ENCODE assay signal across 7 mouse cellular contexts in the genomic region with DNA sequence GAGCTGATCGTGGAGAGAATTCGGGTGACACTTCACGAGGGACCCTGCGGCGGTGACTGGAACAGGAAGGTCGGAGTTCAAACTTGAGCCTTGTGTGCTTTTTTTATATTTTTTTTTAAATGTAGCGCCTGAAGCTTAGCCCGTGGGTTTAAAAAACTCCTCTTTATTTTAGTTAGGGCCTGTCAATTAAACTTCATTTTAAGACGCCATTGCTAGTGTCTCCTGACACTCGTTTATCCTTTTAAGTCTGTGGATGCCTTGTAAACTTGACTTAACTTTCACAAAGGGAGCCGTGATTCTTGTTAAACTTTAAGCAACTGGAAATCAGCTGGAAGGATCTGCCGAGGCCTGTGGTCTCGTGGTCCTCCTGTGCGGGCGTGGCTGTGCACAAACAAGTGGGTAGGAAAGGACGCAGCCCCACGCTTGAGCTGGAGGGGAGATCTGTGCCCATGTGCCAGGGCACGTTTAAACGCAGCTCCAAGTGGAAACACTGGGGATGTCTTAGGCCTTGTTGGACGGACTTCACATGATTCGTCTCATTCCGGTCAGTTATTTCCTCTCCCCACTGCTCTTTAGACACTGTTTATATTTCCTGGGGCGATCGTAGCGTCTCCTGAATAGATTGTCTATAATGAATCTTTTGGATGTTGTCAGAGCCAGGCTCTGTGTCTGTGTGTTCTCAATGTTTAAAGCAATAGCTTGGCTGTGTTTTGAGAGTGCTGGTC. TPM values are rescaled to one million over a fixed set of nuclear protein-coding genes. Genes with fewer than 3 reads are reported as not detected.
DNase-seq lines count a peak whose midpoint lies in the region; ATAC-seq and TF ChIP-seq lines count a peak whose summit lies in the region.

No protein-coding gene starts in this region.

- no peak overlapping the region for H3K27ac ChIP-seq in CH12.LX (ENCODE audit: insufficient read depth, low read depth)
- H3K27ac ChIP-seq in heart, embryonic 11.5 days (ENCODE audit: low read depth, low read length), result peak overlapping the region; percentile 64; the same call in 1 of the 2 replicates
- H3K27ac ChIP-seq in kidney, embryonic 16.5 days (ENCODE audit: low read length), result peak overlapping the region; percentile 79
- peak overlapping the region; percentile 86 for H3K27ac ChIP-seq in lung, postnatal 0 days (ENCODE audit: low read length)

- no peak for TF ChIP-seq RAD21 in CH12.LX (IDR thresholded peaks at IDR 0.05; ENCODE audit: low read depth, low read length)

- H3K4me3 ChIP-seq in CH12.LX (replicated peaks in 1 of 3; ENCODE audit: low read depth in 2 of 3, low read length in 2 of 3, poor library complexity in 1 of 3), result peak overlapping the region; percentile 39 to 89 (median 71)
- H3K4me3 ChIP-seq in heart, embryonic 11.5 days (ENCODE audit: low read depth, low read length), result peak overlapping the region; percentile 89
- H3K4me3 ChIP-seq in kidney, embryonic 16.5 days (ENCODE audit: low read length), result peak overlapping the region; percentile 93
- peak overlapping the region; percentile 91 for H3K4me3 ChIP-seq in lung, postnatal 0 days (ENCODE audit: low read depth, low read length)

- no peaks in the 10 kb centered on the region for H3K36me3 ChIP-seq in CH12.LX (replicated peaks in 1 of 2; ENCODE audit: control insufficient read depth in 1 of 2, insufficient read depth in 1 of 2, low read length in 1 of 2)
- no peaks in the 10 kb centered on the region for H3K36me3 ChIP-seq in heart, embryonic 11.5 days (ENCODE audit: control insufficient read depth, insufficient read depth, low read length)
- H3K36me3 ChIP-seq in kidney, embryonic 16.5 days (ENCODE audit: insufficient read depth, low read length), result no peaks in the 10 kb centered on the region
- H3K36me3 ChIP-seq in lung, postnatal 0 days (ENCODE audit: insufficient read depth, low read length), result no peaks in the 10 kb centered on the region

- TF ChIP-seq EP300 in CH12.LX (IDR thresholded peaks at IDR 0.05; ENCODE audit: low read length), result no peak
- TF ChIP-seq EP300 in lung, postnatal 0 days (IDR thresholded peaks at IDR 0.05), result peak; percentile 37; the same call in 1 of the 2 replicates

- DNase-seq in A20 (ENCODE audit: low read depth, low spot score) (peak; percentile 47), CH12.LX (ENCODE audit: extremely low read depth) (peak; percentile 9)
- DNase-seq in embryo, embryonic 10 days (ENCODE audit: low spot score), result peak; percentile 33
- DNase-seq in lung, postnatal 0 days (ENCODE audit: low spot score), result peak; percentile 67
- DNase-seq in ovary, postnatal 14 days (ENCODE audit: low spot score), result peak; percentile 7

- 0 out of 2 replicates have a peak, but pooled peaks have one; percentile 25 for ATAC-seq in heart, embryonic 11.5 days (replicated peaks; ENCODE audit: insufficient number of reproducible peaks, low FRiP score, low TSS enrichment)
- ATAC-seq in kidney, embryonic 16.5 days (ENCODE audit: low FRiP score, low TSS enrichment), result peak; percentile 32; the same call in 1 of the 2 replicates
- peak; percentile 43 for ATAC-seq in lung, postnatal 0 days

- in situ Hi-C loops in CH12.LX (cut with MboI; ENCODE audit: low pct_ligation_motif_present, low pct_unique_long_range_greater_than_20kb, low sequenced_read_pairs), result no loop called here

- no peak for TF ChIP-seq CTCF in CH12.LX (conservative IDR thresholded peaks at IDR 0.05 in 1 of 2, IDR thresholded peaks at IDR 0.05 in 1 of 2; ENCODE audit: low read depth in 2 of 2, low read length in 2 of 2)
- no peak for TF ChIP-seq CTCF in lung, postnatal 0 days (IDR thresholded peaks at IDR 0.05)

- no peak for TF ChIP-seq POLR2A in CH12.LX (IDR thresholded peaks at IDR 0.05; ENCODE audit: low read depth, low read length)

- peak overlapping the region; percentile 74 for H3K9ac ChIP-seq in CH12.LX (ENCODE audit: insufficient read depth, low read depth)
- H3K9ac ChIP-seq in heart, embryonic 11.5 days (ENCODE audit: low read depth, low read length), result peak overlapping the region; percentile 91
- H3K9ac ChIP-seq in kidney, embryonic 16.5 days (replicated peaks; ENCODE audit: low read length), result peak overlapping the region; percentile 95
- peak overlapping the region; percentile 84 for H3K9ac ChIP-seq in lung, postnatal 0 days (replicated peaks; ENCODE audit: low read depth)

- H3K4me1 ChIP-seq in CH12.LX (ENCODE audit: control insufficient read depth in 1 of 2, insufficient read depth in 2 of 2), result peaks cover 7 to 27% of the 10 kb centered on the region in 2 experiments; a peak in 3 of 4 replicates
- no peaks in the 10 kb centered on the region for H3K4me1 ChIP-seq in heart, embryonic 11.5 days (ENCODE audit: control insufficient read depth, insufficient read depth, low read length)
- peaks cover 11% of the 10 kb centered on the region for H3K4me1 ChIP-seq in kidney, embryonic 16.5 days (ENCODE audit: insufficient read depth, low read length)
- peaks cover 10% of the 10 kb centered on the region; the same call in 1 of the 2 replicates for H3K4me1 ChIP-seq in lung, postnatal 0 days (ENCODE audit: insufficient read depth, low read depth, low read length)

- WGBS in heart, embryonic 11.5 days (ENCODE audit: insufficient replicate concordance), result 6% methylated on average over 25 of the region's 25 CpGs
- WGBS in kidney, embryonic 16.5 days, result under 1% methylated on average over 25 of the region's 25 CpGs
- 2% methylated on average over 25 of the region's 25 CpGs for WGBS in lung, postnatal 0 days

- H3K79me2 ChIP-seq in CH12.LX (replicated peaks; ENCODE audit: control insufficient read depth, extremely low read depth, insufficient read depth, poor library complexity, severe bottlenecking), result no peaks in the 10 kb centered on the region

- H3K27me3 ChIP-seq in CH12.LX (replicated peaks), result no peaks in the 10 kb centered on the region
- H3K27me3 ChIP-seq in heart, embryonic 11.5 days (ENCODE audit: control insufficient read depth, insufficient read depth, low read length), result no peaks in the 10 kb centered on the region
- no peaks in the 10 kb centered on the region for H3K27me3 ChIP-seq in kidney, embryonic 16.5 days (ENCODE audit: insufficient read depth, low read length)
- no peaks in the 10 kb centered on the region for H3K27me3 ChIP-seq in lung, postnatal 0 days (replicated peaks; ENCODE audit: insufficient read depth, low read length)

- dilution Hi-C loops in CH12.LX (cut with MboI; ENCODE audit: extremely low pct_ligation_motif_present, extremely low pct_unique_long_range_greater_than_20kb, low sequenced_read_pairs), result no loop called here

- H3K4me2 ChIP-seq in CH12.LX (ENCODE audit: insufficient read depth, low read depth, poor library complexity, severe bottlenecking), result peak overlapping the region; percentile 45
- peak overlapping the region; percentile 88 for H3K4me2 ChIP-seq in heart, embryonic 11.5 days
- peak overlapping the region; percentile 75 for H3K4me2 ChIP-seq in kidney, embryonic 16.5 days (replicated peaks; ENCODE audit: low read depth, low read length)
- H3K4me2 ChIP-seq in lung, postnatal 0 days (replicated peaks; ENCODE audit: low read depth, low read length), result peak overlapping the region; percentile 94

- no peaks in the 10 kb centered on the region for H3K9me3 ChIP-seq in CH12.LX (replicated peaks; ENCODE audit: low read length)
- H3K9me3 ChIP-seq in heart, embryonic 11.5 days (replicated peaks; ENCODE audit: control insufficient read depth, low read length), result no peaks in the 10 kb centered on the region
- H3K9me3 ChIP-seq in kidney, embryonic 16.5 days (ENCODE audit: low read length), result no peaks in the 10 kb centered on the region
- H3K9me3 ChIP-seq in lung, postnatal 0 days (ENCODE audit: low read length), result no peaks in the 10 kb centered on the region

TF ChIP-seq in CH12.LX, 34 proteins besides CTCF, POLR2A, EP300 and RAD21:
- TF ChIP-seq MYC (IDR thresholded peaks at IDR 0.05; ENCODE audit: low read depth, low read length) (0 out of 2 replicates have a peak, but pooled peaks have one; percentile 32), MAX (IDR thresholded peaks at IDR 0.05; ENCODE audit: low read length) (no peak), BHLHE40 (IDR thresholded peaks at IDR 0.05; ENCODE audit: low read depth, low read length) (0 out of 2 replicates have a peak, but pooled peaks have one; percentile 53), MXI1 (IDR thresholded peaks at IDR 0.05; ENCODE audit: low read depth, low read length) (peak; percentile 43; the same call in 1 of the 2 replicates), JUND (conservative IDR thresholded peaks at IDR 0.05; ENCODE audit: low read depth, low read length) (no peak)

RNA-seq across cellular contexts. Expression of gene Gng12, which starts 0.9 kb away (rescaled TPM):
- total RNA-seq in CH12.LX (2012; rRNA removed), result 3.4 and 3.9 TPM in 2 replicates
- total RNA-seq in CH12.LX (2014; rRNA removed), result 11.0 and 12.2 TPM in 2 replicates
- polyA plus RNA-seq in CH12.LX (2012; ENCODE audit: insufficient read length, low read depth), result 20.8 and 23.1 TPM in 2 replicates
- 64.0 and 72.1 TPM in 2 replicates for polyA plus RNA-seq in heart, embryonic 11.5 days (2014; fragmentation: Nextera tagmentation; extraction: Ambion mirVana)
- polyA plus RNA-seq in kidney, embryonic 16.5 days (2015; fragmentation: Nextera tagmentation; extraction: Ambion mirVana), result 111 and 119 TPM in 2 replicates
- 77.1 and 82.5 TPM in 2 replicates for polyA plus RNA-seq in lung, postnatal 0 days (2015; fragmentation: Nextera tagmentation; extraction: Ambion mirVana)

Comparison
In these comparisons a context has a peak if more than half of its experiments do, and no peak if none do; other contexts are left out.
1. DNase-seq: peak in every context shown above with its lines; median percentile 67 in lung, postnatal 0 days; 47 in A20; 33 in embryo, embryonic 10 days; 9 in CH12.LX; 7 in ovary, postnatal 14 days.